Mouse (Mus musculus) heart, embryonic 13.5 days (tissue): ENCODE results near the gene Utp20. TPM values are rescaled to one million over a fixed set of nuclear protein-coding genes. Genes with fewer than 3 reads are reported as not detected.

Experiments used
- ATAC-seq: fragments of 200-750 bp; cut with Nextera tagmentation; 2 replicates; pipeline ENCODE4 v1.8.0; 2017; ENCODE audit warnings: moderate TSS enrichment; ENCODE audit not compliant: insufficient number of reproducible peaks, low FRiP score, low TSS enrichment; ENCODE audit errors: extremely low read depth
- H3K27ac ChIP-seq: fragments of 300-500 bp; sonication (generic); replicated peaks from 2 replicates; pipeline ENCODE4 v1.5.1; 2015; ENCODE audit warnings: moderate library complexity, mild to moderate bottlenecking, inconsistent platforms
- H3K27me3 ChIP-seq: fragments of 300-500 bp; sonication (generic); replicated peaks from 2 replicates; pipeline ENCODE4 v1.6.1; 2015; ENCODE audit warnings: mild to moderate bottlenecking, inconsistent platforms
- H3K36me3 ChIP-seq: fragments of 300-500 bp; sonication (generic); 2 replicates; pipeline ENCODE4 v1.6.1; 2015; ENCODE audit warnings: mild to moderate bottlenecking, inconsistent platforms
- H3K4me1 ChIP-seq: fragments of 300-500 bp; sonication (generic); 2 replicates; pipeline ENCODE4 v1.6.1; 2015; ENCODE audit warnings: inconsistent platforms
- H3K4me2 ChIP-seq: fragments of 300-500 bp; sonication (generic); 2 replicates; pipeline ENCODE4 v1.6.1; 2015; ENCODE audit warnings: inconsistent platforms, mild to moderate bottlenecking, moderate library complexity
- H3K4me3 ChIP-seq: fragments of 300-500 bp; sonication (generic); 2 replicates; pipeline ENCODE4 v1.5.1; 2015; ENCODE audit warnings: moderate library complexity, mild to moderate bottlenecking, inconsistent platforms
- H3K9ac ChIP-seq: fragments of 300-500 bp; sonication (generic); 2 replicates; pipeline ENCODE4 v1.6.1; 2015; ENCODE audit warnings: inconsistent platforms, mild to moderate bottlenecking, moderate library complexity
- H3K9me3 ChIP-seq: fragments of 300-500 bp; sonication (generic); 2 replicates; pipeline ENCODE4 v1.6.1; 2016; ENCODE audit warnings: inconsistent platforms
- WGBS: fragments of 180-500 bp; shearing (Covaris S2); methylation state at CpG from one replicate; pipeline ENCODE4 v1.1.7; 2015; ENCODE audit warnings: mixed read lengths; 5-methylcytosine and 5-hydroxymethylcytosine counted together
- polyA plus RNA-seq: library from polyadenylated mRNA; unstranded; fragments of >200 nt; fragmentation: Nextera tagmentation; extraction: Ambion mirVana; gene quantifications from 2 replicates; pipeline ENCODE4 v1.2.1, GENCODE M21; 2015

Utp20 gene
- polyA plus RNA-seq, 1 experiment from 2014 or later: 9.9 TPM

- Histone ChIP-seq H3K27me3 (0 out of 2 replicates have a peak, but pooled peaks cover 8% of the 10 kb centered on the region), H3K4me1 (peaks cover 23% of the 10 kb centered on the region), H3K27ac (no peak overlapping the region), H3K36me3 (peaks cover 26% of the 10 kb centered on the region), H3K4me2 (peak overlapping the region; percentile 87), H3K9ac (peak overlapping the region; percentile 98), H3K9me3 (no peaks in the 10 kb centered on the region), H3K4me3 (peak overlapping the region; percentile 98)
- no peak for ATAC-seq
- WGBS: 6% methylated on average over 6 of the region's 6 CpGs
These were observed 94.3 kb downstream of the Utp20 start for GRCm38 (mm10) chr10:88732309-88732622.

GRCm38 (mm10) chr10:88731496-88732308 is 94.9 kb downstream of the Utp20 start:
- peak; percentile 9; the same call in 1 of the 2 replicates for ATAC-seq
- H3K9me3 ChIP-seq: no peaks in the 10 kb centered on the region
- peak overlapping the region; percentile 86 for H3K27ac ChIP-seq
- H3K4me3 ChIP-seq: peak overlapping the region; percentile 98
- H3K27me3 ChIP-seq: 0 out of 2 replicates have a peak, but pooled peaks cover 8% of the 10 kb centered on the region
- H3K9ac ChIP-seq: peak overlapping the region; percentile 98
- H3K4me2 ChIP-seq: peak overlapping the region; percentile 87
- WGBS: 1% methylated on average over 61 of the region's 61 CpGs
- H3K4me1 ChIP-seq: peaks cover 23% of the 10 kb centered on the region
- H3K36me3 ChIP-seq: peaks cover 20% of the 10 kb centered on the region

GRCm38 (mm10) chr10:88730571-88731495 is 95.8 kb downstream of the Utp20 start, which contains the start of gene Arl1:
Gene Arl1, plus strand, starts transcription at chr10:88730858.
- H3K9me3 ChIP-seq: no peaks in the 10 kb centered on the region
- peaks cover 23% of the 10 kb centered on the region for H3K4me1 ChIP-seq
- 0 out of 2 replicates have a peak, but pooled peaks cover 8% of the 10 kb centered on the region for H3K27me3 ChIP-seq
- H3K27ac ChIP-seq: peak within 1 kb of the TSS; percentile 86
- H3K4me2 ChIP-seq: peak within 1 kb of the TSS; percentile 87
- peak within 1 kb of the TSS; percentile 98 for H3K4me3 ChIP-seq
- peak; percentile 84 for ATAC-seq
- H3K36me3 ChIP-seq: peaks cover 11% of the 10 kb centered on the region
- WGBS: under 1% methylated on average over 65 of the region's 65 CpGs
- H3K9ac ChIP-seq: peak within 1 kb of the TSS; percentile 98

- Histone ChIP-seq H3K27ac (no peak overlapping the region), H3K9ac (no peak overlapping the region), H3K4me3 (no peak overlapping the region), H3K27me3 (0 out of 2 replicates have a peak, but pooled peaks cover 8% of the 10 kb centered on the region), H3K36me3 (no peaks in the 10 kb centered on the region), H3K4me1 (peaks cover 15% of the 10 kb centered on the region), H3K4me2 (no peak overlapping the region), H3K9me3 (no peaks in the 10 kb centered on the region)
- 57% methylated on average over 8 of the region's 8 CpGs for WGBS
- ATAC-seq: no peak
These were observed 98.4 kb downstream of the Utp20 start for GRCm38 (mm10) chr10:88728166-88728565.

GRCm38 (mm10) chr10:88727128-88727527 is 99.5 kb downstream of the Utp20 start:
- H3K4me3 ChIP-seq: no peak overlapping the region
- WGBS: 28% methylated on average over 1 of the region's 1 CpGs
- ATAC-seq: no peak
- H3K9ac ChIP-seq: no peak overlapping the region
- peaks cover 6% of the 10 kb centered on the region for H3K4me1 ChIP-seq
- no peaks in the 10 kb centered on the region for H3K36me3 ChIP-seq
- no peaks in the 10 kb centered on the region for H3K9me3 ChIP-seq
- H3K27me3 ChIP-seq: 0 out of 2 replicates have a peak, but pooled peaks cover 8% of the 10 kb centered on the region
- no peak overlapping the region for H3K4me2 ChIP-seq
- no peak overlapping the region for H3K27ac ChIP-seq

- Histone ChIP-seq H3K4me2 (no peak overlapping the region), H3K9me3 (no peaks in the 10 kb centered on the region), H3K27me3 (peaks cover 8% of the 10 kb centered on the region; the same call in 1 of the 2 replicates), H3K27ac (no peak overlapping the region), H3K4me3 (no peak overlapping the region), H3K36me3 (no peaks in the 10 kb centered on the region), H3K9ac (no peak overlapping the region), H3K4me1 (peaks cover 3% of the 10 kb centered on the region)
- ATAC-seq: no peak
- WGBS: 48% methylated on average over 2 of the region's 2 CpGs
These were observed 101.3 kb downstream of the Utp20 start for GRCm38 (mm10) chr10:88725343-88725742.

- Histone ChIP-seq H3K4me1 (no peaks in the 10 kb centered on the region), H3K4me3 (no peak overlapping the region), H3K9ac (no peak overlapping the region), H3K9me3 (no peaks in the 10 kb centered on the region), H3K27ac (no peak overlapping the region), H3K4me2 (no peak overlapping the region), H3K36me3 (no peaks in the 10 kb centered on the region), H3K27me3 (peaks cover 8% of the 10 kb centered on the region; the same call in 1 of the 2 replicates)
- 54% methylated on average over 1 of the region's 1 CpGs for WGBS
- ATAC-seq: no peak
These were observed 107.0 kb downstream of the Utp20 start for GRCm38 (mm10) chr10:88719618-88720017.

GRCm38 (mm10) chr10:88717756-88718025 is 108.9 kb downstream of the Utp20 start:
- H3K36me3 ChIP-seq: no peaks in the 10 kb centered on the region
- H3K27me3 ChIP-seq: peaks cover 8% of the 10 kb centered on the region; the same call in 1 of the 2 replicates
- H3K4me2 ChIP-seq: no peak overlapping the region
- H3K9ac ChIP-seq: no peak overlapping the region
- no peak for ATAC-seq
- H3K4me3 ChIP-seq: no peak overlapping the region
- H3K9me3 ChIP-seq: no peaks in the 10 kb centered on the region
- 42% methylated on average over 2 of the region's 2 CpGs for WGBS
- H3K27ac ChIP-seq: no peak overlapping the region
- no peaks in the 10 kb centered on the region for H3K4me1 ChIP-seq

GRCm38 (mm10) chr10:88716986-88717755 is 109.4 kb downstream of the Utp20 start:
- no peaks in the 10 kb centered on the region for H3K9me3 ChIP-seq
- no peak overlapping the region for H3K4me2 ChIP-seq
- no peak for ATAC-seq
- no peak overlapping the region for H3K9ac ChIP-seq
- no peaks in the 10 kb centered on the region for H3K36me3 ChIP-seq
- H3K27me3 ChIP-seq: peaks cover 8% of the 10 kb centered on the region; the same call in 1 of the 2 replicates
- 44% methylated on average over 13 of the region's 13 CpGs for WGBS
- H3K4me1 ChIP-seq: no peaks in the 10 kb centered on the region
- no peak overlapping the region for H3K27ac ChIP-seq
- no peak overlapping the region for H3K4me3 ChIP-seq

- 83% methylated on average over 6 of the region's 6 CpGs for WGBS
- Histone ChIP-seq H3K9ac (no peak overlapping the region), H3K27me3 (0 out of 2 replicates have a peak, but pooled peaks cover 8% of the 10 kb centered on the region), H3K27ac (no peak overlapping the region), H3K4me2 (no peak overlapping the region), H3K4me3 (no peak overlapping the region), H3K4me1 (no peaks in the 10 kb centered on the region), H3K9me3 (no peaks in the 10 kb centered on the region), H3K36me3 (no peaks in the 10 kb centered on the region)
- ATAC-seq: no peak
These were observed 111.0 kb downstream of the Utp20 start for GRCm38 (mm10) chr10:88715621-88716020.

- WGBS: 72% methylated on average over 4 of the region's 4 CpGs
- no peak overlapping the region for H3K9ac ChIP-seq
- H3K4me1 ChIP-seq: no peaks in the 10 kb centered on the region
- 0 out of 2 replicates have a peak, but pooled peaks cover 8% of the 10 kb centered on the region for H3K27me3 ChIP-seq
- no peak overlapping the region for H3K27ac ChIP-seq
- H3K36me3 ChIP-seq: no peaks in the 10 kb centered on the region
- no peak overlapping the region for H3K4me3 ChIP-seq
- no peaks in the 10 kb centered on the region for H3K9me3 ChIP-seq
- H3K4me2 ChIP-seq: no peak overlapping the region
- no peak for ATAC-seq
These were observed 111.9 kb downstream of the Utp20 start for GRCm38 (mm10) chr10:88714744-88715143.
